Mouse (Mus musculus): ENCODE data around the gene Phospho2.

The Phospho2 gene

GRCm38 (mm10) chr2:69823129-69823677 is 33.8 kb downstream of the Phospho2 start:
- peak in 1 of 2 experiments; percentile 55 for DNase-seq (ENCODE audit: low spot score in 2 of 2)

- no peak for DNase-seq (ENCODE audit: low spot score in 2 of 2)
Measured at GRCm38 (mm10) chr2:69825898-69826297, 36.5 kb downstream of the Phospho2 start.

- peak in 1 of 2 experiments; percentile 8 for DNase-seq (ENCODE audit: low spot score in 2 of 2)
Measured at GRCm38 (mm10) chr2:69826380-69826779, 37.0 kb downstream of the Phospho2 start.

- no peak for DNase-seq (ENCODE audit: low spot score in 2 of 2)
Measured at GRCm38 (mm10) chr2:69828031-69828430, 38.6 kb downstream of the Phospho2 start.

- DNase-seq (ENCODE audit: low spot score in 2 of 2) = no peak
Measured at GRCm38 (mm10) chr2:69829680-69830079, 40.3 kb downstream of the Phospho2 start.

- DNase-seq (ENCODE audit: low spot score in 2 of 2) = no peak
Measured at GRCm38 (mm10) chr2:69830116-69830515, 40.7 kb downstream of the Phospho2 start.

GRCm38 (mm10) chr2:69837244-69837967 is 48.0 kb downstream of the Phospho2 start:
- DNase-seq (ENCODE audit: low spot score in 2 of 2) = no peak

GRCm38 (mm10) chr2:69837996-69838395 is 48.6 kb downstream of the Phospho2 start:
- no peak for DNase-seq (ENCODE audit: low spot score in 2 of 2)

GRCm38 (mm10) chr2:69838707-69839106 is 49.3 kb downstream of the Phospho2 start:
- DNase-seq (ENCODE audit: low spot score in 2 of 2) = no peak

- peak in 1 of 2 experiments; percentile 26 for DNase-seq (ENCODE audit: low spot score in 2 of 2)
Measured at GRCm38 (mm10) chr2:69840261-69840660, 50.8 kb downstream of the Phospho2 start.

GRCm38 (mm10) chr2:69849215-69849614 is 59.8 kb downstream of the Phospho2 start:
- DNase-seq (ENCODE audit: low spot score in 2 of 2) = no peak
